Mouse (Mus musculus) lung, postnatal 0 days (tissue): ENCODE results near the gene Gdpd3. TPM values are rescaled to one million over a fixed set of nuclear protein-coding genes. Genes with fewer than 3 reads are reported as not detected.

Source experiments
- ATAC-seq: fragments of 200-750 bp; cut with Nextera tagmentation; 2 replicates; pipeline ENCODE4 v1.8.0; 2017; ENCODE audit warnings: moderate library complexity
- DNase-seq: peaks from one replicate; pipeline ENCODE4 v3.0.0-alpha.2; 2016; ENCODE audit warnings: low spot score
- H3K27ac ChIP-seq: fragments of 300-500 bp; sonication (generic); 2 replicates; pipeline ENCODE4 v1.5.1; 2014; ENCODE audit warnings: antibody characterized with exemption, mild to moderate bottlenecking, low read length, mixed read lengths
- H3K27me3 ChIP-seq: fragments of 300-500 bp; sonication (generic); replicated peaks from 2 replicates; pipeline ENCODE4 v1.6.1; 2014; ENCODE audit warnings: low read length, mixed read lengths; ENCODE audit not compliant: insufficient read depth
- H3K36me3 ChIP-seq: fragments of 300-500 bp; sonication (generic); 2 replicates; pipeline ENCODE4 v1.6.1; 2014; ENCODE audit warnings: low read length, mixed read lengths; ENCODE audit not compliant: insufficient read depth
- H3K4me1 ChIP-seq: fragments of 300-500 bp; sonication (generic); 2 replicates; pipeline ENCODE4 v1.6.1; 2014; ENCODE audit warnings: antibody characterized with exemption, low read depth, low read length, mixed read lengths; ENCODE audit not compliant: insufficient read depth
- H3K4me2 ChIP-seq: fragments of 300-500 bp; sonication (generic); replicated peaks from 2 replicates; pipeline ENCODE4 v1.6.1; 2014; ENCODE audit warnings: low read depth, mild to moderate bottlenecking, low read length, moderate library complexity, mixed read lengths
- H3K4me3 ChIP-seq: fragments of 300-500 bp; sonication (generic); 2 replicates; pipeline ENCODE4 v1.5.1; 2014; ENCODE audit warnings: low read depth, low read length
- H3K9ac ChIP-seq: fragments of 300-500 bp; sonication (generic); replicated peaks from 2 replicates; pipeline ENCODE4 v1.6.1; 2014; ENCODE audit warnings: low read depth, mild to moderate bottlenecking
- H3K9me3 ChIP-seq: fragments of 300-500 bp; sonication (generic); 2 replicates; pipeline ENCODE4 v1.6.1; 2016; ENCODE audit warnings: low read length, mixed read lengths
- CTCF ChIP-seq: IDR thresholded peaks from 2 replicates; pipeline ENCODE4 v1.5.1; 2016; ENCODE audit warnings: antibody characterized with exemption, mild to moderate bottlenecking
- EP300 ChIP-seq: IDR thresholded peaks from 2 replicates; pipeline ENCODE4 v1.6.1; 2016; ENCODE audit warnings: antibody characterized with exemption, mild to moderate bottlenecking, control low read depth
- WGBS: fragments of 180-500 bp; shearing (Covaris S2); extraction: QIAGEN DNeasy Blood & Tissue Kit; methylation state at CpG from one replicate; pipeline ENCODE4 v1.1.7; 2014; 5-methylcytosine and 5-hydroxymethylcytosine counted together
- polyA plus RNA-seq: library from polyadenylated mRNA; unstranded; fragments of >200 nt; fragmentation: Nextera tagmentation; extraction: Ambion mirVana; gene quantifications from 2 replicates; pipeline ENCODE4 v1.2.1, GENCODE M21; 2015

Gene Gdpd3
- polyA plus RNA-seq, 1 experiment from 2014 or later: 3.4 TPM

GRCm38 (mm10) chr7:126759050-126759671, 7.0 kb upstream of the Gdpd3 start, which contains the start of gene Mapk3:
Gene Mapk3, plus strand, starts transcription at chr7:126759601.
- peak within 1 kb of the TSS; percentile 89 for H3K9ac ChIP-seq
- 1% methylated on average over 25 of the region's 38 CpGs for WGBS
- DNase-seq: peak; percentile 97
- H3K4me2 ChIP-seq: peak within 1 kb of the TSS; percentile 92
- peaks cover 21% of the 10 kb centered on the region; the same call in 1 of the 2 replicates for H3K36me3 ChIP-seq
- H3K9me3 ChIP-seq: no peaks in the 10 kb centered on the region
- ATAC-seq: peak; percentile 61
- H3K4me3 ChIP-seq: peak within 1 kb of the TSS; percentile 93
- peaks cover 19% of the 10 kb centered on the region for H3K4me1 ChIP-seq
- no peak for TF ChIP-seq EP300
- peak; percentile 80 for TF ChIP-seq CTCF
- H3K27me3 ChIP-seq: no peaks in the 10 kb centered on the region
- H3K27ac ChIP-seq: peak within 1 kb of the TSS; percentile 98

GRCm38 (mm10) chr7:126759672-126760390, 6.3 kb upstream of the Gdpd3 start:
- no peak for TF ChIP-seq CTCF
- no peak for TF ChIP-seq EP300
- Histone ChIP-seq H3K4me3 (peak overlapping the region; percentile 93), H3K9me3 (no peaks in the 10 kb centered on the region), H3K4me2 (peak overlapping the region; percentile 92), H3K4me1 (peaks cover 19% of the 10 kb centered on the region), H3K9ac (peak overlapping the region; percentile 89), H3K27me3 (no peaks in the 10 kb centered on the region), H3K36me3 (peaks cover 27% of the 10 kb centered on the region; the same call in 1 of the 2 replicates), H3K27ac (peak overlapping the region; percentile 98)
- DNase-seq (no peak), ATAC-seq (peak; percentile 7)
- 1% methylated on average over 24 of the region's 24 CpGs for WGBS

DNA sequence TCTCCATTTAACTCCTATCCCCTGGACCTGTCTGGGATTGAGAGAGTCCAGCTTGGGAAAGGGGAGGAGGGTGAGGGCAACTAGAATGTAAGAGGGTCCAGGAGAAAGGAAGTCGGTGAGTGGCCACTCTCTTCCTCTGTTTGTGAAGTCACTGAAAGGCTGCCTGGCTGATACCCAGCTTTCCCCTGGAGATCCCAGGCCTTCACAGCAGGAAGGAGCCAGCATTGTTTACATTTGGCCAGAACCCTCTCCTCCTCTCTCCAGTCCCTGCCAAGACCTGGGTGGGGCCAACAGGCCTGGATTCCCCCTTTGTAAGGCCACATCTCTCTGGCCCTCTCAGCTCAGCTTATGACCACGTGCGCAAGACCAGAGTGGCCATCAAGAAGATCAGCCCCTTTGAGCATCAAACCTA, 5.7 kb upstream of the Gdpd3 start:
- Histone ChIP-seq H3K4me3 (peak overlapping the region; percentile 93), H3K36me3 (peaks cover 30% of the 10 kb centered on the region; the same call in 1 of the 2 replicates), H3K9ac (peak overlapping the region; percentile 89), H3K4me2 (peak overlapping the region; percentile 92), H3K9me3 (no peaks in the 10 kb centered on the region), H3K4me1 (peaks cover 19% of the 10 kb centered on the region), H3K27me3 (no peaks in the 10 kb centered on the region), H3K27ac (peak overlapping the region; percentile 98)
- DNase-seq (peak; percentile 97), ATAC-seq (peak; percentile 90)
- WGBS: 10% methylated on average over 3 of the region's 3 CpGs
- no peak for TF ChIP-seq CTCF
- TF ChIP-seq EP300: peak; percentile 80

- H3K4me3 ChIP-seq: 0 out of 2 replicates have a peak overlapping the region, but pooled peaks have one; percentile 93
- DNase-seq (no peak), ATAC-seq (no peak)
- peak overlapping the region; percentile 98 for H3K27ac ChIP-seq
- H3K4me2 ChIP-seq: peak overlapping the region; percentile 92
- no peaks in the 10 kb centered on the region for H3K9me3 ChIP-seq
- no peak for TF ChIP-seq CTCF
- no peak for TF ChIP-seq EP300
- peaks cover 19% of the 10 kb centered on the region for H3K4me1 ChIP-seq
- WGBS: 34% methylated on average over 4 of the region's 4 CpGs
- H3K27me3 ChIP-seq: no peaks in the 10 kb centered on the region
- peaks cover 30% of the 10 kb centered on the region; the same call in 1 of the 2 replicates for H3K36me3 ChIP-seq
- no peak overlapping the region for H3K9ac ChIP-seq
Observed at GRCm38 (mm10) chr7:126760956-126761355, 5.2 kb upstream of the Gdpd3 start.

GRCm38 (mm10) chr7:126761529-126762067, 4.5 kb upstream of the Gdpd3 start:
- H3K4me2 ChIP-seq: peak overlapping the region; percentile 92
- DNase-seq (peak; percentile 59), ATAC-seq (no peak)
- peaks cover 19% of the 10 kb centered on the region for H3K4me1 ChIP-seq
- WGBS: 43% methylated on average over 6 of the region's 6 CpGs
- no peaks in the 10 kb centered on the region for H3K9me3 ChIP-seq
- H3K9ac ChIP-seq: no peak overlapping the region
- peak overlapping the region; percentile 98 for H3K27ac ChIP-seq
- no peaks in the 10 kb centered on the region for H3K27me3 ChIP-seq
- H3K4me3 ChIP-seq: no peak overlapping the region
- H3K36me3 ChIP-seq: peaks cover 30% of the 10 kb centered on the region; the same call in 1 of the 2 replicates
- TF ChIP-seq EP300 (peak; percentile 27; the same call in 1 of the 2 replicates), CTCF (no peak)

DNA sequence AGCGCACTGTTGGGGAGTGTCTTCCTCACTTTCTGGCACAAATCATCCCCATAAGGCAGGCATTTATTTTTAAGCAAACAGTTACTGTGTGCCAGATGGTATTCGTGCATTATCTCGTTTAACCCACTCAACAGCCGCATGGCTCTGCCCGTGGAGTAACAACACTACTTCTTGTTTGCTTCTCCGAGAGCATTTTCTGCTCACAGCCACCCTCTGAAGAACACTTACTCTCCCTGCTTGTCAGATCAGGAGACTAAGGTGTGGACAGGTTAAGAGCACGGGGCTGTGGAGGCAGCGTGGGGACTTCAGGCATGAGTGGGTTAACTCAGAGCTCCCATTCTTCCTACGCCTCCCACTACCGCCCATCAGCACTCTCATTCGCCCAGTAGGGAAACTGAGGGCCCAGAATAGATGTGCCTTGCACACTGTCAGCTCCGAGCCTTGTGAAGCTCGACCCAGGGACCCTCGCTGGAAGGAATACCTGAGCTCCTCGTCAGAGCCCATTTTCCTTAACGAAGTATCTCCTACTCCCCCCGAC, 3.6 kb upstream of the Gdpd3 start:
- H3K4me2 ChIP-seq: peak overlapping the region; percentile 14; the same call in 1 of the 2 replicates
- H3K4me1 ChIP-seq: peaks cover 19% of the 10 kb centered on the region
- H3K4me3 ChIP-seq: no peak overlapping the region
- DNase-seq (no peak), ATAC-seq (no peak)
- TF ChIP-seq EP300: no peak
- no peak for TF ChIP-seq CTCF
- H3K9me3 ChIP-seq: no peaks in the 10 kb centered on the region
- no peaks in the 10 kb centered on the region for H3K27me3 ChIP-seq
- 43% methylated on average over 17 of the region's 17 CpGs for WGBS
- peaks cover 34% of the 10 kb centered on the region; the same call in 1 of the 2 replicates for H3K36me3 ChIP-seq
- H3K27ac ChIP-seq: peak overlapping the region; percentile 98
- 0 out of 2 replicates have a peak overlapping the region, but pooled peaks have one; percentile 8 for H3K9ac ChIP-seq
